Mouse (Mus musculus) natural killer cell, adult 2 months (primary cell): ENCODE data around the gene Olfr132.
"Not testable (repeated sequence)": the region's sequence is repeated elsewhere in the genome, so short reads cannot be mapped to it uniquely, and the experiment has no call there.

ENCODE experiments used
- DNase-seq, 2 experiments: peaks; one replicate each; pipeline ENCODE4 v3.0.0; 2022; ENCODE audit warnings: low spot score in 2 of 2

Olfr132 gene

GRCm38 (mm10) chr17:38134426-38134825 is at the start of gene Olfr132:
Gene Olfr132, minus strand, starts transcription at chr17:38134526.
- no peak for DNase-seq

GRCm38 (mm10) chr17:38171088-38171487 is 36.8 kb upstream of the Olfr132 start, which contains the start of gene Olfr134:
Gene Olfr134, plus strand, starts transcription at chr17:38171388.
- no peak for DNase-seq

GRCm38 (mm10) chr17:38144981-38145380 is 10.7 kb upstream of the Olfr132 start, which contains the start of gene Olfr133:
Gene Olfr133, plus strand, starts transcription at chr17:38145281.
- DNase-seq, result no peak

GRCm38 (mm10) chr17:38125371-38125770 is 9.0 kb downstream of the Olfr132 start:
- not testable (repeated sequence) for DNase-seq

- DNase-seq, result not testable (repeated sequence)
Observed at GRCm38 (mm10) chr17:38124199-38124598, 10.1 kb downstream of the Olfr132 start.

GRCm38 (mm10) chr17:38088593-38088992 is 45.7 kb downstream of the Olfr132 start, which contains the start of gene Olfr131:
Gene Olfr131, minus strand, starts transcription at chr17:38088693.
- DNase-seq, result no peak

- DNase-seq, result no peak
Observed at GRCm38 (mm10) chr17:38082364-38082763, 52.0 kb downstream of the Olfr132 start.
